Mouse (Mus musculus) ES-Bruce4 (cell line): ENCODE results near the gene Rora.

Experiments used
- EP300 ChIP-seq: IDR thresholded peaks from 2 replicates; pipeline ENCODE4 v1.6.1; 2011; ENCODE audit warnings: low read depth, low read length; ENCODE audit not compliant: insufficient read depth
- POLR2A ChIP-seq: IDR thresholded peaks from one replicate; pipeline ENCODE4 v1.8.1; 2011; ENCODE audit warnings: low read length; ENCODE audit not compliant: insufficient read depth

DNA sequence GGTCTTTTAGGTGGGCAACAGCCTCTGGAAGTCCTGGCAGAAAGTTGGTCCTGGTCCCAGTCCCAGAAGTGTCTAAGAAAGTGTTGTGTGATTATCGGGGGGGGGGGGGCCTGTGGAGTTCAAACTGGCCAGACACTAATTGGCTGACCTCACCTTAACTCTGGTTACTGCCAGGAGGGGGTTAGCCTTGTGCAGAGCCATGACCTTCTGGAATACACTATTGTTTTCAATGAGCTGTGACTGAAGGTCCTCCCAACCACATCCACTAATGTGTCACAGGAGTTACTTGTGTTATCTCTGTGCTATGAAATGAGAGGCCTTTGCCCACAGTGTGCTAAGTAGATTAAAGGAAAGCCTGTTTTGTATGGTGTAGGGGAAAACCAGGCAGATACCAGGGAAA, 19.6 kb downstream of the Rora start:
- no peak for TF ChIP-seq POLR2A
- no peak for TF ChIP-seq EP300
